Mouse (Mus musculus) hindbrain, embryonic 15.5 days (tissue): ENCODE measurements around the gene Fgfr2. TPM values are rescaled to one million over a fixed set of nuclear protein-coding genes. Genes with fewer than 3 reads are reported as not detected.
A peak's percentile ranks its signal among the peaks of the same experiment; 100 is the strongest.

Experiments
- ATAC-seq: fragments of 200-750 bp; cut with Nextera tagmentation; 2 replicates; pipeline ENCODE4 v1.8.0; 2017; ENCODE audit warnings: low read depth, moderate number of reproducible peaks, moderate TSS enrichment; ENCODE audit not compliant: low FRiP score
- H3K27ac ChIP-seq: fragments of 300-500 bp; sonication (generic); replicated peaks from 2 replicates; pipeline ENCODE4 v1.5.1; 2015; ENCODE audit warnings: mild to moderate bottlenecking, inconsistent platforms
- H3K27me3 ChIP-seq: fragments of 300-500 bp; sonication (generic); 2 replicates; pipeline ENCODE4 v1.6.1; 2015; ENCODE audit warnings: control low read depth, inconsistent platforms
- H3K36me3 ChIP-seq: fragments of 300-500 bp; sonication (generic); 2 replicates; pipeline ENCODE4 v1.6.1; 2015; ENCODE audit warnings: control low read depth, inconsistent platforms
- H3K4me1 ChIP-seq: fragments of 300-500 bp; sonication (generic); replicated peaks from 2 replicates; pipeline ENCODE4 v1.6.1; 2015; ENCODE audit warnings: control low read depth, inconsistent platforms
- H3K4me2 ChIP-seq: fragments of 300-500 bp; sonication (generic); 2 replicates; pipeline ENCODE4 v1.6.1; 2015; ENCODE audit warnings: moderate library complexity, mild to moderate bottlenecking, inconsistent platforms
- H3K4me3 ChIP-seq: fragments of 300-500 bp; sonication (generic); 2 replicates; pipeline ENCODE4 v1.5.1; 2015; ENCODE audit warnings: mild to moderate bottlenecking, inconsistent platforms
- H3K9ac ChIP-seq: fragments of 300-500 bp; sonication (generic); 2 replicates; pipeline ENCODE4 v1.6.1; 2015; ENCODE audit warnings: inconsistent platforms
- H3K9me3 ChIP-seq: fragments of 300-500 bp; sonication (generic); 2 replicates; pipeline ENCODE4 v1.6.1; 2016; ENCODE audit warnings: control low read depth, inconsistent platforms
- WGBS: fragments of 180-500 bp; shearing (Covaris S2); methylation state at CpG from one replicate; pipeline ENCODE4 v1.1.7; 2015; 5-methylcytosine and 5-hydroxymethylcytosine counted together
- polyA plus RNA-seq: library from polyadenylated mRNA; unstranded; fragments of >200 nt; fragmentation: Nextera tagmentation; extraction: Ambion mirVana; gene quantifications from 2 replicates; pipeline ENCODE4 v1.2.1, GENCODE M21; 2015

Fgfr2 gene
- polyA plus RNA-seq, 1 experiment from 2014 or later, result 28.5 TPM

GRCm38 (mm10) chr7:131778271-131778985 is 1344.7 kb downstream of the Fgfr2 start:
- Histone ChIP-seq H3K4me3 (no peak overlapping the region), H3K36me3 (no peaks in the 10 kb centered on the region), H3K27me3 (peaks cover 8% of the 10 kb centered on the region; the same call in 1 of the 2 replicates), H3K27ac (peak overlapping the region; percentile 47; the same call in 1 of the 2 replicates), H3K4me2 (peak overlapping the region; percentile 19; the same call in 1 of the 2 replicates), H3K9me3 (no peaks in the 10 kb centered on the region), H3K4me1 (peaks cover 40% of the 10 kb centered on the region), H3K9ac (no peak overlapping the region)
- ATAC-seq, result peak; percentile 50; the same call in 1 of the 2 replicates
- 40% methylated on average over 24 of the region's 24 CpGs for WGBS

DNA sequence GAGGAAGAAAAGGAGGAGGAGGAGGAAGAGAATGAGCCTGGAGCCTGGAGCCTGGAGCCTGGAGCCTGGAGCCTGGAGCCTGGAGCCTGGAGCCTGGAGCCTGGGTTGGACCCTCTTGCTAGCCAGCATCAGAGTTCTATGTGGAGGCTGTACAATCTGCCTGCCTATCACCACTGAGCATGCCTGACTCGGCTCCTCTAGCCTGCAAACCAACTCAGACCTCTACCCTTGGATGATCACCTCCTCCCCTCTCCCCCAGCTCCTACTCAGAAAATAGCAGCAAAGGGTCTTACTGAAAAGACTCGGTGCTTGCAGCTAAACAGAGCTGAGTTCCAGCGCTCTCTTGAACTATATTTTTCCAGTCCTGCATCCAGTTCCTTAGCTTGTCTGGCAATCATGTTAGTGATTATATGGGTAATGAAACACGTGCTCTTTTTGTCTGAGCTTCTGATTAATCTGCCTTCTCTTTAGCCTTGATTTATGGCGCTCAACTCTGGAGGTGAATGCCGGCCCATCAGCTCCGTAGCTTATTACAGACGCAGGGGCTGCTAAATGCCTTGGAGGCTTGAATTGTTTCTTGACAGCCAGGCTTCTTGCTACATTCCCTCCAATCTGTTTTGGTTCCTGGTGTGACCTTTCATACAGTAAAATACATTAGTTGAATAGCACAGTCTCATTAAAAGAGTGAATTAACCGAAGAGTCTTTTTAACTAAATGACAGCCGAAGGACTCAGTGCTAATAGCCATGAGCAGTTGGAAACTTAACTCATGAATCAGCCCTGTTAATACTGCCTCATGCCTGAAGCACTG is 1345.5 kb downstream of the Fgfr2 start:
- H3K27ac ChIP-seq, result peak overlapping the region; percentile 47
- no peak overlapping the region for H3K9ac ChIP-seq
- H3K4me3 ChIP-seq, result no peak overlapping the region
- 16% methylated on average over 10 of the region's 10 CpGs for WGBS
- H3K9me3 ChIP-seq, result no peaks in the 10 kb centered on the region
- peak overlapping the region; percentile 19; the same call in 1 of the 2 replicates for H3K4me2 ChIP-seq
- peaks cover 42% of the 10 kb centered on the region for H3K4me1 ChIP-seq
- ATAC-seq, result peak; percentile 74; the same call in 1 of the 2 replicates
- no peaks in the 10 kb centered on the region for H3K36me3 ChIP-seq
- peaks cover 6% of the 10 kb centered on the region; the same call in 1 of the 2 replicates for H3K27me3 ChIP-seq

DNA sequence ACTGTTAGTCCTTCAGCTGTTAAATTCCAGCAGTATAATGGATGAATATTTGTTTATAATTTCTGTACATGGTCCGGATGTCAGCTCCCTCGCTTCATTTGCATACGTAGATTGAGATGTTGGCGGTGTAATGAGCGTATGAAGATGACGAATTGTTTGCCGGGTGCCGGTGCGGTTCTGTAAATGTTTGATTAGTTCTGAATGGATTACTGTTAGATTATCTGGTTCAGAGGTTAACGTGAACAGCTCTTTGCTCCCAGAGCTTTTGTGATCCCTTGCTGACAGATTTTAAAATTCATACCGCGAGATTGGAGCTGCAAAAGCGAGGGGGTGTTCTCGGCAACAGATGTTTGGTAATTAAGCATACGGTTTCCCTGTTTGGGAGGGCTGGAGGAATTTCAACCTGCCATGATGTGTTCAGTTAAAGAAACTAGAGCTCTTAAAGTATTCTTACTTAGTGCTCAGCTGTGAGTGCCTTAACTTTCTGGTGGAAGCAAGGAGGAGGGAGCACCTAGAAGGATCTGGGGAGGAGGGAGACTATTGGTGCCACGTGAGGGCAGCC is 1346.9 kb downstream of the Fgfr2 start:
- H3K27ac ChIP-seq, result no peak overlapping the region
- no peaks in the 10 kb centered on the region for H3K9me3 ChIP-seq
- H3K27me3 ChIP-seq, result peaks cover 10% of the 10 kb centered on the region; the same call in 1 of the 2 replicates
- H3K4me3 ChIP-seq, result no peak overlapping the region
- no peak overlapping the region for H3K4me2 ChIP-seq
- peaks cover 44% of the 10 kb centered on the region for H3K4me1 ChIP-seq
- H3K36me3 ChIP-seq, result no peaks in the 10 kb centered on the region
- no peak overlapping the region for H3K9ac ChIP-seq
- ATAC-seq, result no peak
- WGBS, result 43% methylated on average over 16 of the region's 16 CpGs

GRCm38 (mm10) chr7:131757922-131758321 is 1365.2 kb downstream of the Fgfr2 start:
- Histone ChIP-seq H3K27ac (no peak overlapping the region), H3K4me3 (no peak overlapping the region), H3K4me1 (no peaks in the 10 kb centered on the region), H3K36me3 (no peaks in the 10 kb centered on the region), H3K9me3 (no peaks in the 10 kb centered on the region), H3K9ac (no peak overlapping the region), H3K27me3 (no peaks in the 10 kb centered on the region), H3K4me2 (no peak overlapping the region)
- 92% methylated on average over 3 of the region's 3 CpGs for WGBS
- ATAC-seq, result no peak

DNA sequence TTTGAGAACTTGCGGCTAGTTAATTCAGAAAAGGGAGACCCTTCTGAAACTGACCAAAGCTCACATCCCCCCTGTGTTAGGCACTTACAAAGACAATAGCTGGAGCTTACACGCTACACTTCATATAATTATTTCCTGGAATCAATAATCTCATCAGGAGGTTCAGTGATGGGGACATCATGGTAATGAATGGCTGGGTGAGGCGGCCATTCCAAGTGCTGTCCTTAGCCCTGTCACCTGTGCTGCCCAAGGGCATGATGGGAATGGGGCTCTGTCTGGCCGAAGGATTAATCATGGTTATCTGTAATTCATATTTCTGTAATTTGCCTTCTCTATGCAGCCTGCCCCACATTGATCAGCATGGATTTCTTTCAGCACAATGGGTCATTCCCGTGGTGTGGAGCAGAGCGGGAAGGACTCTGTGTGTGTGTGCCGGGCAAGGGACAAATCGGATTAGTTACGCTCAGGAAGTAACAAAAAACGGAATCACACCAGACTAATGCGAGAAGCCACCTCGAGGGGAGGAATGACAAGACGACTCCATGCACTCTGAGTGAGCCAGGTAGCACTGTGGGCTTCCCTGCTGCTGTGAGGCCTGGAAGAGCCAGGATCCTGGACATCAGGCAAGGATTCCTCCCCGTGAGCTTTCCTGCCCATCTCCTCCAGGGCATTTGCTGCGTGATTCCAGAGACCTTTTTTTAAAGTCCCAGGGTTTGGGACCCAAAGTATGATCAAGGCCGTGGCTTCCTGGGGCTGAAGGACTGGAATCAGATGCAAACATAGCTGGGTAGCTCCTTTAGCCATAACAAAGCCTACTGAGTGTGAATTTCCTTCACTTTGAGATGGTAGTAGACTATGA is 1375.8 kb downstream of the Fgfr2 start:
- H3K4me1 ChIP-seq, result peaks cover 19% of the 10 kb centered on the region
- no peaks in the 10 kb centered on the region for H3K36me3 ChIP-seq
- H3K9ac ChIP-seq, result no peak overlapping the region
- no peaks in the 10 kb centered on the region for H3K9me3 ChIP-seq
- 22% methylated on average over 16 of the region's 16 CpGs for WGBS
- peaks cover 34% of the 10 kb centered on the region for H3K27me3 ChIP-seq
- no peak; the same call in 1 of the 2 replicates for ATAC-seq
- no peak overlapping the region for H3K4me3 ChIP-seq
- H3K4me2 ChIP-seq, result peak overlapping the region; percentile 15
- H3K27ac ChIP-seq, result no peak overlapping the region

DNA sequence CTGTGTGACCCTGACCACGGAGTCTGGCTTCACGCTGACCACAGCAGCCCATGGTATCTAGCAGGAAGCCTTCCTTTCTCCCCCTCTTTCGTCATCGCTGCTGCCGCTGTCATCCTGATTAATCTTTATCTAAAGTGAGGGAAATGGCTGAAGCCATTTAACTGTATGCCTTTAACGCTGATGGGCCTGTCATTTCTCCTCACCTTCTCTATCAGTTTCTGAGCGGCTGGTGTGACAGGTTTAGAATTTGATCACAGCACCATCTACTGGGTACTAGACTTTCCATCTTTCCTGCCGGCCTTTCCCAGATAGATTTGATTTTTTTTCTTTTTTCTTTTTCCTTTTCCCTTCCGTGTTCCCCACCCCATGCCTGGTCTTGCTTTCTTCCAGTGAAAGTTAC is 1376.4 kb downstream of the Fgfr2 start:
- no peak; the same call in 1 of the 2 replicates for ATAC-seq
- Histone ChIP-seq H3K9ac (no peak overlapping the region), H3K4me1 (peaks cover 19% of the 10 kb centered on the region), H3K36me3 (no peaks in the 10 kb centered on the region), H3K27me3 (peaks cover 39% of the 10 kb centered on the region), H3K4me2 (peak overlapping the region; percentile 16; the same call in 1 of the 2 replicates), H3K9me3 (no peaks in the 10 kb centered on the region), H3K4me3 (no peak overlapping the region), H3K27ac (no peak overlapping the region)
- 22% methylated on average over 9 of the region's 9 CpGs for WGBS

DNA sequence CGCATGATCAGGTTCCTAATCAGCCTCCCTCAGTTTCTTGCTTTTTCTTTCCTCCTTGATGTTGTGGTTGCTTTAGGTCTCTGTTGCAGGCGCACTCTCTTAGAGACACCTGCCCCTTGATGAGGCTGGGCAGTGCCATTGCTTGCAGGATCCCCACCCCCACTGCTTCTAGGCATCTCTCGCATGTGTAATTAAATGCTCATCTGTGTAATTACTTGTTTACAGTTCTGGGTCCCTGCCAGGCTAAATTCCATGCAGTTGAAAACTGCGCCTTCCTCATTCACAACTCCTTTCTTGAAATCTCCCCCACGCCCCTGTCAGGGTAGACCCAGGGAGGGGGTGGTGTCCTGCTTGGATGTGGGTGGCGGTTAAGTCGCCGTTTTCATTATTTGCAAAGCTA is 1380.0 kb downstream of the Fgfr2 start:
- 46% methylated on average over 8 of the region's 8 CpGs for WGBS

GRCm38 (mm10) chr7:131722783-131723575 is 1400.2 kb downstream of the Fgfr2 start:
- peak overlapping the region; percentile 23; the same call in 1 of the 2 replicates for H3K4me2 ChIP-seq
- no peak overlapping the region for H3K27ac ChIP-seq
- WGBS, result 10% methylated on average over 9 of the region's 9 CpGs
- H3K9ac ChIP-seq, result no peak overlapping the region
- H3K27me3 ChIP-seq, result no peaks in the 10 kb centered on the region
- no peak overlapping the region for H3K4me3 ChIP-seq
- H3K4me1 ChIP-seq, result peaks cover 10% of the 10 kb centered on the region
- no peaks in the 10 kb centered on the region for H3K9me3 ChIP-seq
- H3K36me3 ChIP-seq, result no peaks in the 10 kb centered on the region
- ATAC-seq, result no peak

More for the DNA sequence above, 1380.0 kb downstream of the Fgfr2 start:
- H3K4me2 ChIP-seq, result no peak overlapping the region
- H3K4me3 ChIP-seq, result no peak overlapping the region
- ATAC-seq, result no peak
- no peaks in the 10 kb centered on the region for H3K36me3 ChIP-seq
- peaks cover 28% of the 10 kb centered on the region for H3K27me3 ChIP-seq
- peaks cover 19% of the 10 kb centered on the region for H3K4me1 ChIP-seq
- H3K27ac ChIP-seq, result no peak overlapping the region
- no peak overlapping the region for H3K9ac ChIP-seq
- H3K9me3 ChIP-seq, result no peaks in the 10 kb centered on the region

GRCm38 (mm10) chr7:131722316-131722715 is 1400.8 kb downstream of the Fgfr2 start:
- no peak for ATAC-seq
- H3K9ac ChIP-seq, result no peak overlapping the region
- H3K9me3 ChIP-seq, result no peaks in the 10 kb centered on the region
- no peak overlapping the region for H3K4me2 ChIP-seq
- no peaks in the 10 kb centered on the region for H3K27me3 ChIP-seq
- WGBS, result 22% methylated on average over 4 of the region's 4 CpGs
- peaks cover 10% of the 10 kb centered on the region for H3K4me1 ChIP-seq
- H3K4me3 ChIP-seq, result no peak overlapping the region
- H3K27ac ChIP-seq, result no peak overlapping the region
- no peaks in the 10 kb centered on the region for H3K36me3 ChIP-seq

- Histone ChIP-seq H3K27me3 (no peaks in the 10 kb centered on the region), H3K4me1 (peaks cover 15% of the 10 kb centered on the region), H3K9me3 (no peaks in the 10 kb centered on the region), H3K4me3 (no peak overlapping the region), H3K9ac (no peak overlapping the region), H3K36me3 (no peaks in the 10 kb centered on the region), H3K4me2 (no peak overlapping the region), H3K27ac (no peak overlapping the region)
- WGBS, result 25% methylated on average over 3 of the region's 3 CpGs
- ATAC-seq, result no peak
Observed at GRCm38 (mm10) chr7:131718280-131718679, 1404.9 kb downstream of the Fgfr2 start.

GRCm38 (mm10) chr7:131713076-131713475 is 1410.1 kb downstream of the Fgfr2 start:
- Histone ChIP-seq H3K4me3 (no peak overlapping the region), H3K9me3 (no peaks in the 10 kb centered on the region), H3K9ac (no peak overlapping the region), H3K27ac (no peak overlapping the region), H3K4me2 (no peak overlapping the region), H3K36me3 (no peaks in the 10 kb centered on the region), H3K4me1 (peaks cover 8% of the 10 kb centered on the region), H3K27me3 (no peaks in the 10 kb centered on the region)
- no peak for ATAC-seq
- 64% methylated on average over 9 of the region's 9 CpGs for WGBS
